Mouse (Mus musculus): Measurements from ENCODE around the gene Gm49027.

The Gm49027 gene

DNA sequence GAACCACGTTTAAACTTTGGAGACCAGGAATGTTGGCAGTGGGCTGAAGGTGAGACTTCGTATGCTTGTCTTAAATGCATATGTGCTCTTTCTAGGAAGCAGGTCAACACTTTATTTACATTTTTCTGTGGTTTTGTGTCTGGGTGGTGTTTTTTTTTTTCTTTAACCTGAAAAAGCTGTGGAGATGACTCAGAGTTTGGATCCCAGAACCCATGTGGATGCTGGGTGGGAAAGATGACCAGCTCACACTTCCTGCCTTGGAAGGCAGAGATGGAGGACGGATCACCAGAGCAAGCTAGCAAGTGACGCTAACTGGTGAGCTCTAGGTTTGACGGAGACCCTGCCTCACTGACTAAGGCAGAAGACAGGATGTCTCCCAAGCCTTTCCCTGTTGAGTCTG, 10.4 kb downstream of the Gm49027 start:
- TF ChIP-seq GATA4 (IDR thresholded peaks at IDR 0.05; ENCODE audit: insufficient replicate concordance, low read length), result no peak

DNA sequence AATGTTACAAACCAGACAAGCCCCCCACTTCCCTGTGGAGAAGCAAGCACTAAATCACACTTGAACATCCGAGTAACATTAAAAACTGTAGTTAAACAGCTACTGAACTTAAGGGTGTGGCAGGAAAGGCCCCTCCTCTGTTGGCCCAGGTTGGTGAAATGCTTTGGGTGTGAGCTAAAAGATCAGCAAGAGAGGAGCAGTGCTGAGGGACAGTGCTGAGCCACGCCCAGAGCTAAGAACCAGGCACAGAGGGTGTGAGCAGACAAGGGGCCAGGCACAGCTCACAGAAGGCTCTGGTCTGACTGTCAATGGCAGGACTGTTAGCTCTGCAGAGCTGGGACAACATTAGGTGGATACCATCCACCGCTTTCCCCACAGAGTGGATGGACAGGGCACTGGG, 13.2 kb downstream of the Gm49027 start:
- TF ChIP-seq GATA4 (IDR thresholded peaks at IDR 0.05; ENCODE audit: insufficient replicate concordance, low read length), result no peak

DNA sequence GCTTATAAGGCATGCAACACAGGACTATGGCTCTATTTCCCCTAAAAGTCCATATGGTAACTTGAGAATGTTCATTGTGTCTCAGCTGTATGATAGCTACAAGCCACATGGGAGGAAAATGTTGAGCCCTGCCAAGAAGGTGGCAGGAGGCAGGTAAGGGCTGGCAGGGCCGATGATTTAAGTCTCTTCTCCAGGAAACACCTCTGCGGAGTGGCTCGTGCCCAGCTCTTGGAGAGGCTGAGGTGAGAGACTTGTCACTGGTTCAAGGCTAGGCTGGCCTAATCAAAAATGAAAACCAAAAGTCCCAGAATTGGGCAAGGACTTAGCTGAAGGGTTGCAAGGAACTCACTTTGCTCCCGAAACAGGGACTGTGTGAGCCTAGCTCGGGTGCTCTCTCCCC, 15.1 kb downstream of the Gm49027 start, which contains the start of gene B3gnt4:
B3gnt4 (plus strand) TSS at position 301 of the 400 bp plus-strand sequence.
- TF ChIP-seq GATA4 (IDR thresholded peaks at IDR 0.05; ENCODE audit: insufficient replicate concordance, low read length), result no peak

DNA sequence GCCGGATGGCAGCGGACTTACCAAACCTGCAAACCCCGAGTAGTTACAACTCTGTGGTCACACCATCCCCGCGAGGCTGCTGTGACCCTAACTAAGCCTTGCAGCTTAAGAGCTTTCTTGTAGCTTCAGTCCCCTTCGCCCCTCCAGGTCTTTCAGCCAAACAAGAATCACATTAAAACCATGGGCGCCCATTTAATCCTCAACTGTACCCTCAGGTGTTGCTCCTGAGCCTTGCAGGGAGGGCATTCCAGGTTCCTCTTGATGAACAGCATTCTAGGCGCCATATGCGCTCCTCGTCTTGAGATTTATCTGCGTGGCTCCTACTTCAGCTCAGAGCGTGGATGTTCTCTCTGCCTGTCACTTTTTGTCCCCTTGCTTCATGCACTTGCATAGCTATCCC, 16.4 kb downstream of the Gm49027 start:
- TF ChIP-seq GATA4 (IDR thresholded peaks at IDR 0.05; ENCODE audit: insufficient replicate concordance, low read length), result no peak

DNA sequence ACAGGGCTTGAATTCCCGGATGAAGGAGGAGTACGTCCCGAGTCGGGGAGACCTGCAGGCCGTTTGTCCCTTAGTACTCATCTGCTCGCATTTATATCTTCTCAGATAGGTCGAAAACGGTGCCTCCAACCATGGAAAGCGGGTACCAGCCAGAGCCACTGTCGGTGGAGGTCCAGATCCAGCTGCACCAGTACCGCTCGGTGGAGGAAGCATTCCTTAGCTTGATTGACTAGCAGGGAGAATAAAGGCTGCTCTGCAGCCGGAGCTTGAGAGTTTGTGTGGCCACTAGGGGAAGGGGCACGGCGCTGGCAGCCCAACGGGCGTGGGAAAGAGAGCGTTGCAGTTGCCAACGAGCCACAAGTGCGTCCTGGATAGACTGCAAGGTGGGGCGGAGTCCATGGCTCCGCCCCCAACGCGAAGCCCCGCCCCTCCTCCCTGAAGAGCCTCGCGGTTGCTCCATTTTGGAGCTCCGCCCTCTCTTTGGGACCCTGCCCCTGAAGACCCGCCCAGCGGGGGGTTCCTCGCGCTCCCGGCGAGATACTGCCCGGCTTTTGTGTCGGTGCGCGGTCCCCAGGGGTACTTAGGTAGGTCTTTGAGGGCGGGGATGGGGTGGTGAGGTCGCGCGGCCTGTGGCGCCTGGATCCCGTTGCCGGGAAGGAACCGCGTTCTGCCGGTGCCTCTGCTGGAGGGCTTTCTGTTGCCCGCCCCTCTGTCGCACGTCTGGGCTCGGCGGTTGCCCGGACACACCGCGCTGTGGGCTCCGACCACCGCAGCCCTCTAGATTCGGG, 17.2 kb downstream of the Gm49027 start:
- TF ChIP-seq GATA4 (IDR thresholded peaks at IDR 0.05; ENCODE audit: insufficient replicate concordance, low read length), result no peak

DNA sequence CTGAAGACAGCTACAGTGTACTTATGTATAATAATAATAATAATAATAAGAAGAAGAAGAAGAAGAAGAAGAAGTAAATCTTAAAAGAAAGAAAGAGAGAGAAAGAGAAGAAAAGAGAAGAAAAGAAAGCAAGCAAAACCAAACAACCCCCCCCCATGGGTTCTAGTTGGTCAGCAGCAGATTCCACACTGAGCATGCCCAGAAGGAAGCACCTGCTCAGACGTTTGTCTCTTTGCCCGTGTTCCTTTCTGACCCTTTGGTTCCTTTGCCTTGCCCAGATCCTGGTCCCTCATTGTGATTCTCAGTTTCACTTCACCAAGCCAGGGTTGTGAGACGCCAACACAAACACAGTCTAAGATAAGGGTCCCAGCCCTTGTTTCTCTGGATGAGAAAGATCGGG, 23.3 kb downstream of the Gm49027 start:
- no peak for TF ChIP-seq GATA4 (IDR thresholded peaks at IDR 0.05; ENCODE audit: insufficient replicate concordance, low read length)

DNA sequence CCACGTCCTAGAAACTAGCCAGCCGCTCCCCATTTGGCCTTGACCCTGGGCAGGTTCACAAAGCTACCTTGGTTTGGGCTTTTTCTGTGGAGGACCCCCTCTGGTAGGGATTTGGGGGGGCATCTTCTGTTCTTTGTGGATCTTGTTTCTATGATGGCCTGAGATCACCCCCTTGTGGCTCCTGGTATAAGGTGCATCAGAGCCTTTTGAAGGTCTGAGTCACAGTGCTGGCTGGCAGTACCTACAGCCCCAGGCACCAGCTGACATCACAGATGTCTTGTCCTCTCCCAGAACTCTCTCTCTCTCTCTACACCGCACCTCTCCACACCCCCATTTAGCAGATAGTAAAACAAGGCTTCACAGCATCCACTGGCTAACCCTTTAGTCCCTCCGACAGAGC, 25.6 kb downstream of the Gm49027 start:
- no peak for TF ChIP-seq GATA4 (IDR thresholded peaks at IDR 0.05; ENCODE audit: insufficient replicate concordance, low read length)

DNA sequence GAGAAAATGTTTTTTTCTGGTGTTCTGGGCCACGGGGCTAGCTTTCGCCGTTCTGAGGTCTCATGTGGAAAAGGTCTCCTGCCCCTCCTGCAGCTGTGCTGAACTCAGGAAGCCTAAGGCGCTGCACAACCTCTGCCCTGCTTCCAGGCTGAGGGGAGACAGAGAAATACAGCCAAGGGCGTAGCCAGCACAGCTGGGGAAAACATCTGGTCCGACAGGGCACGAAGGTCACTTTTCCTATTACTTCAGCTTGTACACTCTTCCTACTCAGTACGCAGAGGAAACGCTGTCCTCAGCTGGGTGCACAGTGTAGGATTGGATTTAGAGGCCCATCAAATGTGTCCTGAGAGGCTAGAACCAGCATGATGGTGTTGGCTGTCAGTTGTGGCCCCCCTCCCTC, 35.4 kb downstream of the Gm49027 start:
- TF ChIP-seq GATA4 (IDR thresholded peaks at IDR 0.05; ENCODE audit: insufficient replicate concordance, low read length), result no peak

DNA sequence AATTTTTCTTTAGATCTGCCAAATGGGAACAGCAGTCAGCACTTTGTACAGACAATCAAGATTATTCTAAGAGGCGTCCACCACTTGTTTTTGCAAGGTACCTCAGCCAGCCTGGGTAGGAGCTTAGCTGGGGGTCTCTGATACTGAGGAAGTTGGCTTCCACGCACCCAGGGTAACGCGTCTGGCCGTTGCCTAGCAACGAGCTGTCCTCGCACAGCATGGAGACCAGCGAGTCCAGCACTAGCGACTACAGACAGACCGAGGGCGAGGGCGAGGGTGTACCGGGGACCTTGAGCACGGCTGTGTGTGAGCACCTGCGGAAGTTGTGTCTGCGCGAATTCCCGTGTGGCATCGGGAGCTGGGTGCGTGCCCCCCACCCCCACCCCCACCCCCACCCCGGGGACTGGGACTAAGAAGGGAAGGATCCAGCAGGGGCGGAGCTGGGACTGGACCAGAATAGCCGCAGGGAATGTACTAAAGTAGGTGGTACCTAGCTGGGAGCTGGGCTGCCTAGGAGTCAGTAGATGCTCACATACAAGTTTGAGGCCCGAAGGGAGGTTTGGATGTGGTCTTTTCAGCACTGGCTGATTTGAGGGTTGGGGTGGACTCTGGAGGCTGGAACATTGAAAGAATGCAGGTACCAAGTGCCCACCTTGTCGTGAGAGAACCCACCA, 36.0 kb downstream of the Gm49027 start, which contains the start of the genes Lrrc43 and Il31:
Lrrc43 (plus strand) TSS at position 194 of the 674 bp plus-strand sequence.
Il31 (minus strand) TSS at position 378 of the 674 bp plus-strand sequence.
- TF ChIP-seq GATA4 (IDR thresholded peaks at IDR 0.05; ENCODE audit: insufficient replicate concordance, low read length), result no peak

DNA sequence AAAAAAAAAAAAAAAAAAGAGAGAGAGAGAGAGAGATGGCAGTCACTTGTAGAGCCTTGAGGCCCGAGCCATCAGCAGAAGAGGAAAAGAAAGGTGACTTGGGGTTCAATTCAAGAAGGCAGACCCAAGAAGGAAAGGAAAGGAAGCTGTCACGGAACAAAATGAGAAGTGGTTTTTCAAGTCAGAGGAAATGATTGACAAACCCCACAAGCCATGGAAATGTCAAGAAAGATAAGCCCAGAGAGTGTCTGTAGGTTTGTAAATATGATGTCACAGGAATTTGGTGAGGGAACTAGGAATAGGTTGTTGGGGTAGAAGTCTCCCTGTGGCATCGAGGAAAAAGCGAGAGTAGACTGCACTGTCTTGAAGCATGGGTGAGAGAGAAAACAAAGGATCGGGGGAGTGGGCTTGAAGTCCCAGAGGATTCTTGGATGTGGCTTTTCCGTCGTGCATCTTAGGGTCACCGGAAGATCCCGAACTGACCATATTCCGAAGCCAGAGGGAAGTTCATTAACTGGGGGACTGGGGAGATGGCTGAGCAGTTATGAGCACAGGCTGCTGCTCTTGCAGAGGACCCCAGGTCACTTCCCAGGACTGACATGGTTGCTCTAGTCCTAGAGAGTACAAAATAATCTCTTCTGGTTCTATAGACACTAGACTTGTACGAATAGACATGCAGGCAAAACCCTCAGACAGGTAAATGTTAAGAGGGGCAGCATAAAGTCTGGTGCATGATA, 37.5 kb downstream of the Gm49027 start:
- no peak for TF ChIP-seq GATA4 (IDR thresholded peaks at IDR 0.05; ENCODE audit: insufficient replicate concordance, low read length)

DNA sequence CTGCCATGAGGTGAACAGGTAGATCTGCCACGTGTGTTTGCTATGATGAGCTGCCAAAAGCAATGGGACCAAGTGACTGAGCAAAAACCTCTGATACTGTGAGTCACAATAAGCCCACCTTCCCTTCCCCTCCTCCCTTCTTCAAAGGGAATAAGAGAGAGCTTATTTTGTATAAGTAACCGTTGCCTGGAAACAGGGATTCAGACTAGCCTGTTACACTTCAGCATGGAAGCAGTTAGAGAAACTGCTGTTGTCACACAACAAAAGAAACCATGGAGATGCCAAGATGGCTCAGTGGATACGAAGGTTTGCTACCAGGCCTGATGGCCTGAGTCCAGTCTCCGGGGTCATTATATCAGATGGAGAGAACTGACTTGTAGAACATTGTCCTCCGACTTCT, 51.5 kb downstream of the Gm49027 start:
- no peak for TF ChIP-seq GATA4 (IDR thresholded peaks at IDR 0.05; ENCODE audit: insufficient replicate concordance, low read length)

DNA sequence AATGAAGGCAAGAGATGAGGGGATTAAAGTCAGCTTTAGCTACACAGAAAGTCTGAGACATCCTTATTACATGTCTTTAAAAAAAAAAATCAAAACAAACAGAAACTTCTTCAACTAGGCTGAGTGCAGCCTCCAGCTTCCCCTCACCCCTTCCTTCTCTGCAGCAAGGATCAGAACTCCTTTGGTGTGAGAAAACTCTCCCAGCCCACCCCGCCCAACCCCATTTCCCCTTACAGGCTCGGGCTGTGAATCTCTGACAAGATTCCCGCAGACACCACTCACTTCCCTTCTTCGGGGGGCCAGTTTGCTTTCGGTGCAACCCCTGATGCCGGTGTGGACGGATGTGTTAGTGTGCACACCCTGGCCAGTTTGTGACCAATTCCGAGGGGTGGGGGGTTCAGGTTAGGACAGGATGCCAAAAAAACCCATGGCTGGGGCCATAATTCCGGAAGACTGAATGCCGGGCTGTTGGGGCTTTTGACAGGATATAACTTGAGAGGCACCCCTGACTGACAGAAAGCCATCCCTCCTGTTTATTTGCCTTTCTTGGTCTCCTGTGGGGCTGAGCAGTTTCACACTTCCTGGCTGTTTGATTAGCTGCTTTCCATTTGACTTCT, 54.4 kb downstream of the Gm49027 start:
- TF ChIP-seq GATA4 (IDR thresholded peaks at IDR 0.05; ENCODE audit: insufficient replicate concordance, low read length), result no peak

DNA sequence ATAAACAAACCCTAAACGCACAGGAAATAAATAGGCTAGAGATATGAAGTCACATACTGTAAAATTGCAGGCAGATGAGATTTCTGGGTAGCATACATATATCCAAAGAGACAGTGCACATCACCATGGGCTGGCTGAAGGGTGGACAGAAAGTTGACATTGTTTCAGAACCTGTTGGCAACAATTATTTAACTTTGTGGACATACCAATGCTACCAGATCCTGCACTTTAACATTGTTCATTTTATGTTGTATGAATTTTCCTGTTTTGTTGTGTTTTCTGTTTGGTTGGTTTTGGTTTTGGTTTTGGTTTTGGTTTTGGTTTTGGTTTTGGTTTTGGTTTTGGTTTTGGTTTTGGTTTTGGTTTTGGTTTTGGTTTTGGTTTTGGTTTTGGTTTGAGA, 60.6 kb downstream of the Gm49027 start:
- no peak for TF ChIP-seq GATA4 (IDR thresholded peaks at IDR 0.05; ENCODE audit: insufficient replicate concordance, low read length)

All from liver, adult (tissue).